Mouse (Mus musculus) layer of hippocampus, adult 2 months (tissue): ENCODE measurements at regions not wholly inside any gene's neighbourhood (a gene's known extent, or its start where the extent isn't known, plus 50 kb on each side); places are given as distances from the start of the nearest gene placed in this dataset.

Source experiments
- DNase-seq, 2 experiments: peaks; one replicate each; pipeline ENCODE4 v3.0.0; 2022; ENCODE audit warnings: low spot score in 2 of 2
- H3K27ac ChIP-seq: fragments of 200-600 bp; 2 replicates; pipeline ENCODE4 v1.8.1; 2022
- H3K4me3 ChIP-seq: fragments of 200-600 bp; 2 replicates; pipeline ENCODE4 v1.8.1; 2022; ENCODE audit warnings: mild to moderate bottlenecking
- CTCF ChIP-seq: fragments of 200-600 bp; conservative IDR thresholded peaks from 2 replicates; pipeline ENCODE4 v1.8.1; 2022; ENCODE audit warnings: antibody characterized with exemption, mild to moderate bottlenecking, moderate library complexity

- peak in 1 of 2 experiments; percentile 30 for DNase-seq
- TF ChIP-seq CTCF, result no peak
- H3K27ac ChIP-seq, result peak overlapping the region; percentile 78
- no peak overlapping the region for H3K4me3 ChIP-seq
Measured at GRCm38 (mm10) chr12:32531216-32531615, 152.7 kb downstream of the Ccdc71l start.

GRCm38 (mm10) chr12:32533641-32534040 is 155.1 kb downstream of the Ccdc71l start:
- Histone ChIP-seq H3K27ac (no peak overlapping the region), H3K4me3 (no peak overlapping the region)
- TF ChIP-seq CTCF, result no peak
- no peak for DNase-seq

- DNase-seq, result no peak
- TF ChIP-seq CTCF, result no peak
- Histone ChIP-seq H3K4me3 (no peak overlapping the region), H3K27ac (no peak overlapping the region)
Measured at GRCm38 (mm10) chr12:32545466-32545865, 167.0 kb downstream of the Ccdc71l start.

- Histone ChIP-seq H3K27ac (peak overlapping the region; percentile 48; the same call in 1 of the 2 replicates), H3K4me3 (no peak overlapping the region)
- DNase-seq, result no peak
- TF ChIP-seq CTCF, result no peak
Measured at GRCm38 (mm10) chr12:32546356-32546755, 167.9 kb downstream of the Ccdc71l start.

- Histone ChIP-seq H3K27ac (no peak overlapping the region), H3K4me3 (no peak overlapping the region)
- DNase-seq, result no peak
- TF ChIP-seq CTCF, result no peak
Measured at GRCm38 (mm10) chr12:32553793-32554192, 175.3 kb downstream of the Ccdc71l start.

GRCm38 (mm10) chr12:32567777-32568176 is 189.3 kb downstream of the Ccdc71l start:
- peak; percentile 41 to 49 for DNase-seq
- TF ChIP-seq CTCF, result no peak
- Histone ChIP-seq H3K27ac (peak overlapping the region; percentile 80), H3K4me3 (no peak overlapping the region)

GRCm38 (mm10) chr12:32581304-32581703 is 202.8 kb downstream of the Ccdc71l start:
- H3K4me3 ChIP-seq, result no peak overlapping the region
- no peak for TF ChIP-seq CTCF
- peak in 1 of 2 experiments; percentile 17 for DNase-seq
- peak overlapping the region; percentile 50 for H3K27ac ChIP-seq

GRCm38 (mm10) chr12:32602131-32602815 is 217.1 kb upstream of the Nampt start:
- peak; percentile 23 to 36 for DNase-seq
- TF ChIP-seq CTCF, result peak; percentile 58
- no peak overlapping the region for H3K4me3 ChIP-seq
- H3K27ac ChIP-seq, result peak overlapping the region; percentile 64

- no peak for TF ChIP-seq CTCF
- no peak for DNase-seq
- H3K27ac ChIP-seq, result no peak overlapping the region
- no peak overlapping the region for H3K4me3 ChIP-seq
Measured at GRCm38 (mm10) chr12:32605353-32605752, 214.0 kb upstream of the Nampt start.

- Histone ChIP-seq H3K27ac (no peak overlapping the region), H3K4me3 (no peak overlapping the region)
- TF ChIP-seq CTCF, result no peak
- DNase-seq, result no peak
Measured at GRCm38 (mm10) chr12:32615000-32615399, 204.3 kb upstream of the Nampt start.

- no peak for TF ChIP-seq CTCF
Measured at GRCm38 (mm10) chr12:32616086-32616485, 203.3 kb upstream of the Nampt start.

GRCm38 (mm10) chr12:32617031-32617430 is 202.3 kb upstream of the Nampt start:
- TF ChIP-seq CTCF, result no peak
- Histone ChIP-seq H3K4me3 (no peak overlapping the region), H3K27ac (no peak overlapping the region)
- DNase-seq, result no peak

More at GRCm38 (mm10) chr12:32616086-32616485, 203.3 kb upstream of the Nampt start:
- Histone ChIP-seq H3K27ac (no peak overlapping the region), H3K4me3 (no peak overlapping the region)
- no peak for DNase-seq

GRCm38 (mm10) chr12:32619830-32620229 is 199.5 kb upstream of the Nampt start:
- Histone ChIP-seq H3K4me3 (no peak overlapping the region), H3K27ac (no peak overlapping the region)
- no peak for TF ChIP-seq CTCF
- no peak for DNase-seq

GRCm38 (mm10) chr12:32621739-32622138 is 197.6 kb upstream of the Nampt start:
- Histone ChIP-seq H3K27ac (no peak overlapping the region), H3K4me3 (no peak overlapping the region)
- no peak for DNase-seq
- no peak for TF ChIP-seq CTCF
